Mouse (Mus musculus) limb, embryonic 13.5 days (tissue): ENCODE results near the gene Zmat3. TPM values are rescaled to one million over a fixed set of nuclear protein-coding genes. Genes with fewer than 3 reads are reported as not detected.

Experiments
- ATAC-seq: fragments of 200-750 bp; cut with Nextera tagmentation; 2 replicates; pipeline ENCODE4 v1.8.0; 2017; ENCODE audit warnings: low read depth, moderate number of reproducible peaks, moderate TSS enrichment; ENCODE audit not compliant: low FRiP score
- H3K27ac ChIP-seq: fragments of 300-500 bp; sonication (generic); 2 replicates; pipeline ENCODE4 v1.5.1; 2015; ENCODE audit warnings: inconsistent platforms, mild to moderate bottlenecking, moderate library complexity
- H3K27me3 ChIP-seq: fragments of 300-500 bp; sonication (generic); 2 replicates; pipeline ENCODE4 v1.6.1; 2015; ENCODE audit warnings: mild to moderate bottlenecking, inconsistent platforms
- H3K36me3 ChIP-seq: fragments of 300-500 bp; sonication (generic); 2 replicates; pipeline ENCODE4 v1.6.1; 2015; ENCODE audit warnings: inconsistent platforms, mild to moderate bottlenecking, moderate library complexity
- H3K4me1 ChIP-seq: fragments of 300-500 bp; sonication (generic); 2 replicates; pipeline ENCODE4 v1.6.1; 2015; ENCODE audit warnings: inconsistent platforms
- H3K4me2 ChIP-seq: fragments of 300-500 bp; sonication (generic); replicated peaks from 2 replicates; pipeline ENCODE4 v1.6.1; 2015; ENCODE audit warnings: inconsistent platforms, mild to moderate bottlenecking, moderate library complexity
- H3K4me3 ChIP-seq: fragments of 300-500 bp; sonication (generic); 2 replicates; pipeline ENCODE4 v1.5.1; 2015; ENCODE audit warnings: moderate library complexity, mild to moderate bottlenecking, inconsistent platforms
- H3K9ac ChIP-seq: fragments of 300-500 bp; sonication (generic); 2 replicates; pipeline ENCODE4 v1.6.1; 2015; ENCODE audit warnings: mild to moderate bottlenecking, inconsistent platforms
- H3K9me3 ChIP-seq: fragments of 300-500 bp; sonication (generic); 2 replicates; pipeline ENCODE4 v1.6.1; 2016; ENCODE audit warnings: inconsistent platforms
- WGBS: fragments of 180-500 bp; shearing (Covaris S2); methylation state at CpG from one replicate; pipeline ENCODE4 v1.1.7; 2015; 5-methylcytosine and 5-hydroxymethylcytosine counted together
- polyA plus RNA-seq: library from polyadenylated mRNA; unstranded; fragments of >200 nt; fragmentation: Nextera tagmentation; extraction: Ambion mirVana; gene quantifications from 2 replicates; pipeline ENCODE4 v1.2.1, GENCODE M21; 2015

Gene Zmat3
- polyA plus RNA-seq, 1 experiment from 2014 or later: 5.5 TPM

DNA sequence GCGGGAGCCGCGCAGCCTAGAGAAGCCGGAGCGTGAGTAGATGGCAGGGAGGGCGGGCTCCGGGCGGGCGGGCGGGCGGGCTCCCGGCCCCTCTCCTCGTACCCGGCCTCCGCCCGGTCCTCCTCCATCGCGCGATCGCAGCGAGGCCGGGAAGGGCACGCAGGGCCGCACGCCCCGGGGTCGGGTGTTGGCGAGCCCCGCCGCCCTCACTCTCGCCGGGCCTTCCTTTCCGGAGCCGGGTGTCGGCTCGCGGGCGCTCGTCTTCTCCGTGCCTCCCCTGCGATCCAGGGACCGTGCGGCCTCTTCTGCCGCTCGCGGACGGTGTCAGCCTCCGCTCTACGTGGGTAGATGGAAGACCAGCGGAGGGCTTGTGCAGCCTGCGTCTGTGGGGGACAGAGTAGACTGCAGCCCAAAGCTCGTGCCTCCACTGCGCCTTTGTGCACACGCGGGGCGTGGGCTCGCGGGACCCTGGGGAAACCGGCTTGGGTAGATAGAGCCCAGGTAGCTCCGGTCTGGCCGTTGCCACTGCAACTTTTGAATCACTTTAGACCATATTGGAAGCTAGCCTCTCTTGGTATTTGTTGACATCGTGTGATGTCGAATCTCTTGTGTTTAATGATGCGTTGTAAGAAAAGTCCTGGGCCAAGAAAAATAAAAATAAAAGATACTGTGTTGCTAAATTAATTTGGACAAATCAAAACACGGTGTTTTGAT is 31.8 kb upstream of the Zmat3 start, which contains the start of gene Pik3ca:
TSS of gene Pik3ca (plus strand) at position 211 of the 714 bp plus-strand sequence.
- Histone ChIP-seq H3K9me3 (no peaks in the 10 kb centered on the region), H3K4me3 (peak within 1 kb of the TSS; percentile 94), H3K4me2 (peak within 1 kb of the TSS; percentile 75), H3K36me3 (no peaks in the 10 kb centered on the region), H3K9ac (peak within 1 kb of the TSS; percentile 93), H3K27ac (peak within 1 kb of the TSS; percentile 97), H3K27me3 (no peaks in the 10 kb centered on the region), H3K4me1 (peaks cover 38% of the 10 kb centered on the region)
- ATAC-seq: peak; percentile 57
- WGBS: 0% methylated on average over 51 of the region's 65 CpGs

GRCm38 (mm10) chr3:32396794-32397460 is 31.1 kb upstream of the Zmat3 start:
- H3K27me3 ChIP-seq: no peaks in the 10 kb centered on the region
- H3K4me3 ChIP-seq: peak overlapping the region; percentile 94
- peak overlapping the region; percentile 97 for H3K27ac ChIP-seq
- H3K9ac ChIP-seq: peak overlapping the region; percentile 93
- WGBS: under 1% methylated on average over 47 of the region's 77 CpGs
- no peaks in the 10 kb centered on the region for H3K9me3 ChIP-seq
- peak; percentile 98 for ATAC-seq
- H3K36me3 ChIP-seq: no peaks in the 10 kb centered on the region
- peaks cover 35% of the 10 kb centered on the region for H3K4me1 ChIP-seq
- H3K4me2 ChIP-seq: peak overlapping the region; percentile 75

DNA sequence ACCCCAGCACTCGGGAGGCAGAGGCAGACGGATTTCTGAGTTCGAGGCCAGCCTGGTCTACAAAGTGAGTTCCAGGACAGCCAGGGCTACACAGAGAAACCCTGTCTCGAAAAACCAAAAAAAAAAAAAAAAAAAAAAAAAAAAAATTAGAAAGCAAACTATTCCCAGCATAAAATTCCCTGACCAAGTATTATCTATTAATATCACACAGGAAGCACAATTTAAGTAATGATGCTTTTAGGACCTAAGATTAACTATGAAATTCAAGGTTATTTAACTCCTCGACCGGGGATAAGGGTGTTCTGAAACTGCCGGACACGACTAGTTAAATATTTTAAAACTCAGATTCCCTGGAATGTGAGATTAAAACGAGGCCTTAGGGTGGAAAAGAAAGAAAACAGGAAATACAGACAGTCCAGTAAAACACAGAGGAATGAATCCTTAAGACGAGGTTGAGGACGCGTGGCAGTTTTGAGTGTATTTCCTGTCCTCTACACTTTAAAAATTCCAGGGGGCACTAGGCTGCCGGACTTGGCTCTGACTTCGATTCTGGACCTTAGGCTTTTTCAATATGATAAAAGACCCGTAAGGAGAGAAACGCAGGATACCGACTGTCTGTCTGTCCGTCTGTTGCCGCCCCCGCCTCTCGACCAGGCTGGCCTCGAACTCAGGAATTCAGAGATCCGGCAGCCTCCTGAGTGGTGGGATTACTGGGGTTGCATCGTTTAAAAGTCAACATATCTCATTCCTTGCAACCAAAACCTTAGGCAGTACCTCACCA is 30.1 kb upstream of the Zmat3 start:
- Histone ChIP-seq H3K36me3 (no peaks in the 10 kb centered on the region), H3K27me3 (no peaks in the 10 kb centered on the region), H3K4me3 (peak overlapping the region; percentile 94), H3K9me3 (no peaks in the 10 kb centered on the region), H3K27ac (peak overlapping the region; percentile 97), H3K4me1 (peaks cover 30% of the 10 kb centered on the region), H3K9ac (peak overlapping the region; percentile 66), H3K4me2 (peak overlapping the region; percentile 75)
- WGBS: 25% methylated on average over 24 of the region's 24 CpGs
- no peak for ATAC-seq

GRCm38 (mm10) chr3:32393986-32394385 is 28.2 kb upstream of the Zmat3 start:
- ATAC-seq: no peak
- WGBS: 87% methylated on average over 8 of the region's 8 CpGs

DNA sequence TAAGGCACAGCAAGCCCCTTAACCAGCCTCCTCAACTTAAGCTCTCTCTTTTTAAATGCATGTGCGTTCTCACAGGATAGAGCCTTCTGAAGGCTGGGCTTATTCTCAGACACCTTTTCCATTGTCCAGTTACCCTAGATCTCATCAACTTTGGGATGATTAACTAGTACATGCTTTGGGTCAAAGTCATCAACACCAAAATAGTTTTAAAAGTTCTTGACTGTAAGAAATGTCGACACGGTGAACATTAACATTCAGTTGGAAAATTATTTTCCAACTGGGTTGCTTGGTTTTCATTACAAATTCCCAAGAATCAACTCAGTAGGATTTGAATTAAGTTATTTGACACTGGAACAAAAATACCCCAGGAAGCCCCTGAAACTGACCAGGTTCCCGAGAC is 27.0 kb upstream of the Zmat3 start:
- no peaks in the 10 kb centered on the region for H3K9me3 ChIP-seq
- no peak overlapping the region for H3K27ac ChIP-seq
- H3K4me1 ChIP-seq: peaks cover 6% of the 10 kb centered on the region; the same call in 1 of the 2 replicates
- no peaks in the 10 kb centered on the region for H3K27me3 ChIP-seq
- H3K4me2 ChIP-seq: no peak overlapping the region
- 83% methylated on average over 4 of the region's 4 CpGs for WGBS
- no peak for ATAC-seq
- no peak overlapping the region for H3K4me3 ChIP-seq
- no peak overlapping the region for H3K9ac ChIP-seq
- no peaks in the 10 kb centered on the region for H3K36me3 ChIP-seq

More at GRCm38 (mm10) chr3:32393986-32394385, 28.2 kb upstream of the Zmat3 start:
- no peaks in the 10 kb centered on the region for H3K36me3 ChIP-seq
- no peak overlapping the region for H3K4me3 ChIP-seq
- no peaks in the 10 kb centered on the region for H3K27me3 ChIP-seq
- no peak overlapping the region for H3K9ac ChIP-seq
- no peak overlapping the region for H3K27ac ChIP-seq
- H3K4me2 ChIP-seq: no peak overlapping the region
- H3K4me1 ChIP-seq: peaks cover 13% of the 10 kb centered on the region
- no peaks in the 10 kb centered on the region for H3K9me3 ChIP-seq

DNA sequence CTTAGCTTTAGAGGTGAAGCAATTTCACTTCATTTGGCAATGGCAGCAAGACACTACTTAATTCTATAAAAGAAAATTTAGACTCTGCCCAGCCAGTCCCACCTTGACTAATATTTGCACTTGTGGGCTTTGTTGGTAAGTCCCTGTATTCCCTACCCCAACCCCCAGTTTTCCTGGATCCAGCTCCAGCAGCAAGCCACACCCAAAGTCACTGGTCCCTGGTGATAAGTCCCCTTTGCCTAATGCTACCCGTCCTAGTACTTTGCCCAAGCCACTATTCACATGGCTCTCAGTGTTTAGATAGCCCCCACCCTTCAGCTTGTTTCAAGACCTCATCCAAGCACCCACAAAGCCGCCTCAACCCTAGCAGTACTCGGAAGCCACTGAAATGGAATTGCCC is 15.7 kb upstream of the Zmat3 start:
- no peak overlapping the region for H3K4me2 ChIP-seq
- no peak overlapping the region for H3K27ac ChIP-seq
- H3K27me3 ChIP-seq: no peaks in the 10 kb centered on the region
- WGBS: 71% methylated on average over 3 of the region's 3 CpGs
- H3K4me3 ChIP-seq: no peak overlapping the region
- no peak overlapping the region for H3K9ac ChIP-seq
- no peaks in the 10 kb centered on the region for H3K9me3 ChIP-seq
- ATAC-seq: no peak
- no peaks in the 10 kb centered on the region for H3K36me3 ChIP-seq
- H3K4me1 ChIP-seq: no peaks in the 10 kb centered on the region

DNA sequence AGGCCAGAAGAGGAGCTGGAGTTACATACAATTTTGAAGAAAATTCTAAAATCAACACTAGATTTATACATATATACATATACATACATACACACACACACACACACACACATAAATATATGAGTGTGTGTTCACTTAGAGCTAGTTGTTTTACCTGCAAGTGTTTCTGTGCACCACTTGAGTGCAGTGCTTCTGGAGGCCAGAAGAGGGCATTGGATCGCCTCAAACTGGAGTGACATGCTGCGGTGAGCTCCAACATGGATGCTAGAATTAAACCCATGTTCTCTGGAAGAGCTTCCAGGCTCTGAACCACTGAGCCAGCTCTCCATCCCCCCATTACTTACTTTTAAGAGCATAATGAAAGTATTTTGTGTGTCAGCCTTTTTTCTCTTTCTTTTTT is 14.1 kb upstream of the Zmat3 start:
- no peak for ATAC-seq

DNA sequence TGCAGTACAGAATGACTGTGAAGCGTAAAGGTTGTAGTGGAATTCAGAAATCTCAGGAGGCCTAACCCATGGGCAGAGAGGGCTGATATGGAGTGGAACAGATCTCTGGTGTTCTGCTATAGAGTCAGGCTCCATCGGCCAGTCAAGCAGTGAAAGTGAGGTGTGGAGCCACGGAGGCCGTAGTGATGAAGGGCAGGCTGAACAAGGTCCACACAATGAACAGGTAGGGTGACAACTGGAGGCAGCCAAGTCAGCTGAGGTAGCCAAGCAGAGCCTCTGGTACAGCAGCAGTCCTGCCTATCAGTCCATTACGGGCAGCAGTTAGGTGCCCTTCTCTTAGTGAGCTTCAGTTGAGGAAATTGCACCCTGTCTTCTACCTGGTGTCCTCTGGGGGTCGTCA is 7.4 kb upstream of the Zmat3 start:
- no peaks in the 10 kb centered on the region for H3K9me3 ChIP-seq
- WGBS: 79% methylated on average over 6 of the region's 6 CpGs

More for the DNA sequence above, 14.1 kb upstream of the Zmat3 start:
- H3K4me2 ChIP-seq: no peak overlapping the region
- no peak overlapping the region for H3K27ac ChIP-seq
- no peaks in the 10 kb centered on the region for H3K36me3 ChIP-seq
- H3K27me3 ChIP-seq: no peaks in the 10 kb centered on the region
- no peaks in the 10 kb centered on the region for H3K9me3 ChIP-seq
- H3K9ac ChIP-seq: no peak overlapping the region
- no peak overlapping the region for H3K4me3 ChIP-seq
- WGBS: 30% methylated on average over 2 of the region's 2 CpGs
- no peaks in the 10 kb centered on the region for H3K4me1 ChIP-seq

DNA sequence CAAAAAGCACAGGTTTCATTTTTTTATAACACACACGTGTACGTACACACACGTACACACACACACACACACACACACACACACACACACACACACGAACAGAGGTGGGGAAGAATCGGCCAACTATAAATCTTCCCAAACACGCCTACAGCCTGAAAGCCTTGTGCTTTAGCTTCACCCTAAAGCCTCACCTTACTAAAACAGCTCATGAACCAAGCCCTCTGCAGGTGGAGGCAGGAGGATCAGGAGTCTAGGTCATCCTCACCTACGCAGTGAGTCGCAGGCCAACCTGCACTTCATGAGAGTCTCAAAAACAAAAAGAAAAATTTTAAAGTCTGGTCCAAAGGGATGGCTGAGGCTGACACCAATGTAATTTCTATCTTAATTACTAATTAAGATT is 6.7 kb upstream of the Zmat3 start:
- Histone ChIP-seq H3K4me3 (no peak overlapping the region), H3K9ac (no peak overlapping the region), H3K4me2 (no peak overlapping the region), H3K4me1 (peaks cover 6% of the 10 kb centered on the region; the same call in 1 of the 2 replicates), H3K27me3 (no peaks in the 10 kb centered on the region), H3K27ac (no peak overlapping the region), H3K9me3 (no peaks in the 10 kb centered on the region), H3K36me3 (no peaks in the 10 kb centered on the region)
- ATAC-seq: no peak
- 77% methylated on average over 8 of the region's 8 CpGs for WGBS

More for the DNA sequence above, 7.4 kb upstream of the Zmat3 start:
- ATAC-seq: no peak
- no peak overlapping the region for H3K4me2 ChIP-seq
- no peak overlapping the region for H3K27ac ChIP-seq
- H3K4me3 ChIP-seq: no peak overlapping the region
- H3K4me1 ChIP-seq: no peaks in the 10 kb centered on the region
- H3K36me3 ChIP-seq: no peaks in the 10 kb centered on the region
- H3K9ac ChIP-seq: no peak overlapping the region
- no peaks in the 10 kb centered on the region for H3K27me3 ChIP-seq

DNA sequence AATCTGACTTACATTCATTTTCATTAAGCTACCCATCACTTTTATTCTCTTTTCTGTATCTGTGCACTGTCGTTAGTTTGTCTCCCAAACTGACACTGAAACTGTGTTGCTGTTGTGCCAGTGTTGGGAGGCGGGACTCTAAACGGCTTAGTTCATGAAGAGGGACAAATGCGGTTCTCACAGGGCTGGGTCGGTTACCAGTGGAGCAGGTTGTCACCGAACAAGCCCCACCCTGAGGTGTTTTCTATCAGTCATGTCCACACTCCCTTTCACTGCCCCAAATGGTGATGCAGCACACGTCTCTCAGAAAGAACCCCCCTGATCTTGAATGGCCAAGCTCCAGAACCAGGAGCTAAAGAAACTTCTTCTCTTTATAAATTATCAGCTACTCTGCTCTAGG is 6.1 kb upstream of the Zmat3 start:
- Histone ChIP-seq H3K4me1 (peaks cover 8% of the 10 kb centered on the region; the same call in 1 of the 2 replicates), H3K27me3 (no peaks in the 10 kb centered on the region), H3K36me3 (no peaks in the 10 kb centered on the region), H3K9ac (no peak overlapping the region), H3K4me2 (no peak overlapping the region), H3K9me3 (no peaks in the 10 kb centered on the region), H3K27ac (no peak overlapping the region), H3K4me3 (no peak overlapping the region)
- 75% methylated on average over 7 of the region's 7 CpGs for WGBS
- ATAC-seq: no peak

DNA sequence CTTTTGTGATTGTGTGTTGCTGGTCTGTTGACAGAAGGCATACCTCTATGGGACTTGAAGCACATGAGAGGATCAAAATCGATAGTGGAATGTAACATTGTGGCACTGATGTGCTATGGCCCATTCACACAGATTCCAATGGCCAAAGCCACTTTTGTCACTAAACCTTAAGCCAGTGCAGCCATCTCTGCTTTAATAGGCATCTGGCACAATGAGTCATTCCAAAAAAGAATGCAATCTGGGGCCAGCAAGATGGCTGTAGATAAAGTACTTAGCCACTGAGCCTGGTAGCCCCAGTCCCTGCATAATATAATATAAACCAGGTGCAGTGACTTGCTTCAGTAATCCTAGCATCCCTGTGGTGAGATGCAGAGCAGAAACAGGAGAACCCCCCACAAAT is 1.7 kb upstream of the Zmat3 start:
- Histone ChIP-seq H3K27ac (no peak overlapping the region), H3K9ac (no peak overlapping the region), H3K9me3 (no peaks in the 10 kb centered on the region), H3K27me3 (no peaks in the 10 kb centered on the region), H3K4me3 (no peak overlapping the region), H3K4me2 (no peak overlapping the region), H3K36me3 (no peaks in the 10 kb centered on the region), H3K4me1 (peaks cover 24% of the 10 kb centered on the region)
- 83% methylated on average over 1 of the region's 1 CpGs for WGBS
- ATAC-seq: no peak

DNA sequence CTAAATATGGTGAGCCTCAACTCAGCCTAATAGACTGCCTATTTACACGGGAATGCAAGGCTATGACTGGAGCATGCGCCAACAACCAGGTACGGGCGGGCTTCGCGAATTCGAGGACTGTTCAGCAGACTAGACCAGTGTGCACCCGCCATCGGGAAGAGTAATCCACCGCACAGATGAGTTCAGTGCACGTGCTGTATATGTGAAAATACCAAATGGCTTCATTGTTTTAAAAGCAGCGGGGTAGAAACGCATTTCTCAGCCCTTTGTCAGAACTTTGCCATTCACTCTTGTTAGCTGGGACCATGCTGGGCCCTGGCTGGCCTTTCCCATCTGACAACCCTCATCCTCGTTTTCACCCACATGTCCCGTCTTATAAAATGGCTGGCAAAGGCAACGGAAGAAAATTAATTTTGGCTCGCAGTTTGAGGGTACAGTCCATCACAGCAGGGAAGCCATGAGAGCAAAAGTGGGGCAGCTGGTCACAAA is 476 bp upstream of the Zmat3 start:
- Histone ChIP-seq H3K4me2 (peak overlapping the region; percentile 83), H3K4me3 (peak overlapping the region; percentile 92), H3K27me3 (no peaks in the 10 kb centered on the region), H3K9me3 (no peaks in the 10 kb centered on the region), H3K36me3 (no peaks in the 10 kb centered on the region), H3K27ac (no peak overlapping the region), H3K4me1 (peaks cover 26% of the 10 kb centered on the region), H3K9ac (no peak overlapping the region)
- 64% methylated on average over 17 of the region's 17 CpGs for WGBS
- ATAC-seq: 0 out of 2 replicates have a peak, but pooled peaks have one; percentile 17
